Mouse (Mus musculus): ENCODE measurements around the gene Tenm2. TPM values are rescaled to one million over a fixed set of nuclear protein-coding genes. Genes with fewer than 3 reads are reported as not detected.

The Tenm2 gene
- polyA plus RNA-seq, 1 experiment from 2014 or later, result 0.80 TPM

DNA sequence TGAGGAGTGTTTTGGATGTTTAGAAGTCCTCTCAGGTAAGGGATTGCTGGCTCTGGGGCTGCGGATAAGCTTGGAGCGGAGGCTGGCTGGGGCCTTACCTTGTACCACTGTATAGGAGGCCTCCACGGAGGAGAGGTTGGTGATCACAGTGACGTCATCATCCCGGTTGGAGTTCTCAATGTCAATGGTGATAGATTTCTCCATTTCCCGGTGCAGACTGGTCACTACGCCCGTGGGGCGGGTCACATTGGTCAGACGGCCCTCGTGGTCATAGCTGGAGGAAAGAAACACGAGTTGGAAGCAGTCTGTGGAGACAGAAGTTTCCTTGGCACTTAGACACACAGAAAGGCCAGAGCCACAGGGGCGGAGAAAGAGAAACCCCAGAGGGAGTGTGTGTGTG, 1194.4 kb downstream of the Tenm2 start:
- TF ChIP-seq CTCF (IDR thresholded peaks at IDR 0.05; ENCODE audit: low read depth), result no peak
- H3K4me1 ChIP-seq (replicated peaks; ENCODE audit: insufficient read depth, low read length), result no peaks in the 10 kb centered on the region
- H3K9ac ChIP-seq (ENCODE audit: low read depth, low read length), result no peak overlapping the region
- DNase-seq (ENCODE audit: low spot score) (no peak), ATAC-seq (replicated peaks; ENCODE audit: low FRiP score, low read depth) (no peak)
- no peaks in the 10 kb centered on the region for H3K27me3 ChIP-seq (ENCODE audit: insufficient read depth, low read length)
- whole genome bisulfite sequencing, result 75% methylated on average over 13 of the region's 13 CpGs
- H3K27ac ChIP-seq, result no peak overlapping the region
- no peaks in the 10 kb centered on the region for H3K9me3 ChIP-seq (replicated peaks; ENCODE audit: low read length)
- no peak overlapping the region for H3K4me2 ChIP-seq (ENCODE audit: low read length)
- no peak overlapping the region for H3K4me3 ChIP-seq (replicated peaks; ENCODE audit: low read depth, low read length)
- no peaks in the 10 kb centered on the region for H3K36me3 ChIP-seq (ENCODE audit: insufficient read depth, low read length)

- WGBS, result 74% methylated on average over 10 of the region's 10 CpGs
- H3K4me3 ChIP-seq (replicated peaks; ENCODE audit: low read depth, low read length), result no peak overlapping the region
- H3K9me3 ChIP-seq (replicated peaks; ENCODE audit: low read length), result no peaks in the 10 kb centered on the region
- H3K27ac ChIP-seq, result no peak overlapping the region
- ATAC-seq (replicated peaks; ENCODE audit: low FRiP score, low read depth) (no peak), DNase-seq (ENCODE audit: low spot score) (no peak)
- no peak overlapping the region for H3K9ac ChIP-seq (ENCODE audit: low read depth, low read length)
- H3K4me2 ChIP-seq (ENCODE audit: low read length), result no peak overlapping the region
- no peaks in the 10 kb centered on the region for H3K27me3 ChIP-seq (ENCODE audit: insufficient read depth, low read length)
- H3K4me1 ChIP-seq (replicated peaks; ENCODE audit: insufficient read depth, low read length), result no peaks in the 10 kb centered on the region
- H3K36me3 ChIP-seq (ENCODE audit: insufficient read depth, low read length), result no peaks in the 10 kb centered on the region
- TF ChIP-seq CTCF (IDR thresholded peaks at IDR 0.05; ENCODE audit: low read depth), result no peak
Observed at GRCm38 (mm10) chr11:36040508-36041233, 1195.1 kb downstream of the Tenm2 start.

- no peaks in the 10 kb centered on the region for H3K27me3 ChIP-seq (ENCODE audit: insufficient read depth, low read length)
- no peaks in the 10 kb centered on the region for H3K36me3 ChIP-seq (ENCODE audit: insufficient read depth, low read length)
- no peaks in the 10 kb centered on the region for H3K4me1 ChIP-seq (replicated peaks; ENCODE audit: insufficient read depth, low read length)
- H3K9ac ChIP-seq (ENCODE audit: low read depth, low read length), result no peak overlapping the region
- ATAC-seq (replicated peaks; ENCODE audit: low FRiP score, low read depth), result no peak
- no peak overlapping the region for H3K4me3 ChIP-seq (replicated peaks; ENCODE audit: low read depth, low read length)
- H3K9me3 ChIP-seq (replicated peaks; ENCODE audit: low read length), result no peaks in the 10 kb centered on the region
- 88% methylated on average over 10 of the region's 10 CpGs for WGBS
- H3K27ac ChIP-seq, result no peak overlapping the region
- no peak for DNase-seq (ENCODE audit: low spot score)
- TF ChIP-seq CTCF (IDR thresholded peaks at IDR 0.05; ENCODE audit: low read depth), result no peak
- no peak overlapping the region for H3K4me2 ChIP-seq (ENCODE audit: low read length)
Observed at GRCm38 (mm10) chr11:36039825-36040224, 1195.9 kb downstream of the Tenm2 start.

DNA sequence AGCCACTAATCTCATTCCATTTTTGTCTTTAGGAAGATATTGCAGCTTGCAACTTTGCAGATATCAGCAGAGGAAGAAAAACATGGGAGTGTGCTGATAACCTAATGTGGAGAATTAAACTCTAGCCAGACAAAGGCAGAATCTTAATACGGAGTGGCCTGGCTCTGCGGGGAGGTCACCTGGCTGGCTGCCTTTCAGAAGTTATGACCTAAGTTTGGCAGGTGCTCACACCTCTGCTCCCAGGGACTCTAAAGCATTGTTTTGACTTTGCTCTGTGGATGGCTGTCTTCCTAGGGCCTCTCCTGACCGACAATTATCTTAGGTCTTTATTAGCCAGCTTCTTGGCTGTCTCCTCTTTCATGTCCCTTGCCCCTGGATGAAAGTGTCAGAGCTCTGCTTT, 1197.4 kb downstream of the Tenm2 start:
- H3K27me3 ChIP-seq (ENCODE audit: insufficient read depth, low read length), result no peaks in the 10 kb centered on the region
- H3K4me2 ChIP-seq (ENCODE audit: low read length), result no peak overlapping the region
- H3K9ac ChIP-seq (ENCODE audit: low read depth, low read length), result no peak overlapping the region
- TF ChIP-seq CTCF (IDR thresholded peaks at IDR 0.05; ENCODE audit: low read depth), result no peak
- WGBS, result 61% methylated on average over 3 of the region's 3 CpGs
- H3K36me3 ChIP-seq (ENCODE audit: insufficient read depth, low read length), result no peaks in the 10 kb centered on the region
- no peaks in the 10 kb centered on the region for H3K9me3 ChIP-seq (replicated peaks; ENCODE audit: low read length)
- DNase-seq (ENCODE audit: low spot score) (no peak), ATAC-seq (replicated peaks; ENCODE audit: low FRiP score, low read depth) (no peak)
- no peaks in the 10 kb centered on the region for H3K4me1 ChIP-seq (replicated peaks; ENCODE audit: insufficient read depth, low read length)
- no peak overlapping the region for H3K27ac ChIP-seq
- no peak overlapping the region for H3K4me3 ChIP-seq (replicated peaks; ENCODE audit: low read depth, low read length)

DNA sequence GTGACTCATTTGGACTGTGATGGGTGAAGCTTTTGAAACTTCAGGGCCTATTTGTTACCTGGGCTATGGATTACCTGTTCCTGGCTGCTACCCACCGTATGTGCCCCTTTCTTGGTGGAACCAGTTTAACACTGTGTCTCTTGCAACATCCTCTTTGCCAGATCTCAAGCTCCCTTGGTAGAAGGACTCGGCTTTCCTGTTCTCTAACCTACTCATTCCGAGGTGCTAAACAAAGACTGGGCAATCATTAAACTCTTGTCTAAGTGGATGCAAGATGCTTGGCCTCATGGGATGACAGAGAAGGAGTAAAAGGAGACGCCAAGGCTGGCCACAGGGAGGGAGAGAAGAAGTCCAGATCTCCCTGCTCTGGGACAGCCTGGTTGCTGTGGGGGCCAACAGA, 1198.5 kb downstream of the Tenm2 start:
- DNase-seq (ENCODE audit: low spot score) (no peak), ATAC-seq (replicated peaks; ENCODE audit: low FRiP score, low read depth) (no peak)
- 63% methylated on average over 4 of the region's 4 CpGs for WGBS
- no peak overlapping the region for H3K27ac ChIP-seq
- H3K4me3 ChIP-seq (replicated peaks; ENCODE audit: low read depth, low read length), result no peak overlapping the region
- TF ChIP-seq CTCF (IDR thresholded peaks at IDR 0.05; ENCODE audit: low read depth), result no peak
- H3K36me3 ChIP-seq (ENCODE audit: insufficient read depth, low read length), result no peaks in the 10 kb centered on the region
- no peaks in the 10 kb centered on the region for H3K9me3 ChIP-seq (replicated peaks; ENCODE audit: low read length)
- H3K4me1 ChIP-seq (replicated peaks; ENCODE audit: insufficient read depth, low read length), result no peaks in the 10 kb centered on the region
- no peaks in the 10 kb centered on the region for H3K27me3 ChIP-seq (ENCODE audit: insufficient read depth, low read length)
- H3K4me2 ChIP-seq (ENCODE audit: low read length), result no peak overlapping the region
- no peak overlapping the region for H3K9ac ChIP-seq (ENCODE audit: low read depth, low read length)

DNA sequence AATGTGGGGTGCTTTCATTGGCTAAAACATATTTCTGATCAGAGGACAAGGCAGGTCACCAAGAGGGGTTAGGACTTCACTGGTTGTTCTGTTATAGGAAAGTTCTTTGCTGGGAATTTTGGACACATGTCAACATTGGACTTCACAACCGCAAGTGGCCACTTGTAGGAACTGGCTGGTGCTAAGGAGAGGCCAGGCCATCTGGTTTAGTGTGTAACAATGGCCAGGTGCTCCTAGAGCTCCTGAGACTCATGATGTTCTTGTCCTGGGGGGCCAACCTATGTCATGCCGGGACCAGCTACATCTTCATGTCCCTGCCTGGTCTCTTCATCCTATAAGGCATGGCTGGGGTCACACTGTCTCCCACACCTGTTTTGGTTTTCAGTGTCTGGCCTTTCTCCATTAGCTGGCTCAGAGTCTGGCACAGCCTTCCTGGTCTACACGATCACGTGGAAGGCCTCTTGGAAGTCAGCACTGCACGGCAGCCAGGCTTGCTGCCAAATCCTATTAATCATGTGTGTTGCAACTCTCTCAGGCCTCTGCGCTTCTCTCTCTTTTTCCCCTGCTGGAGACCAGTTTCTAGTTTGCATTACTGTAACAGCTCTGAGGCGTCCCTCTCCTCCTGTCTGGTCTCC, 1199.6 kb downstream of the Tenm2 start:
- Histone ChIP-seq H3K4me2 (ENCODE audit: low read length) (no peak overlapping the region), H3K36me3 (ENCODE audit: insufficient read depth, low read length) (no peaks in the 10 kb centered on the region), H3K27ac (no peak overlapping the region), H3K27me3 (ENCODE audit: insufficient read depth, low read length) (no peaks in the 10 kb centered on the region), H3K9me3 (replicated peaks; ENCODE audit: low read length) (no peaks in the 10 kb centered on the region), H3K9ac (ENCODE audit: low read depth, low read length) (no peak overlapping the region), H3K4me1 (replicated peaks; ENCODE audit: insufficient read depth, low read length) (no peaks in the 10 kb centered on the region), H3K4me3 (replicated peaks; ENCODE audit: low read depth, low read length) (no peak overlapping the region)
- 25% methylated on average over 7 of the region's 7 CpGs for WGBS
- ATAC-seq (replicated peaks; ENCODE audit: low FRiP score, low read depth), result peak; percentile 86
- DNase-seq (ENCODE audit: low spot score), result peak; percentile 92
- peak; percentile 17; the same call in 1 of the 2 replicates for TF ChIP-seq CTCF (IDR thresholded peaks at IDR 0.05; ENCODE audit: low read depth)

Measured in kidney, postnatal 0 days (tissue).